Mouse (Mus musculus) heart, adult 2 months (tissue): ENCODE results near the gene Ptprq.

Experiments used
- CTCF ChIP-seq: fragments of 200-600 bp; IDR thresholded peaks from 2 replicates; pipeline ENCODE4 v1.8.1; 2022; ENCODE audit warnings: antibody characterized with exemption, mild to moderate bottlenecking, moderate library complexity
- EP300 ChIP-seq: fragments of 200-500 bp; IDR thresholded peaks from 2 replicates; pipeline ENCODE4 v1.6.1; 2011; ENCODE audit warnings: low read depth, low read length, control low read depth; ENCODE audit not compliant: insufficient read depth
- POLR2A ChIP-seq: fragments of 200-500 bp; IDR thresholded peaks from 2 replicates; pipeline ENCODE4 v1.6.1; 2011; ENCODE audit warnings: mild to moderate bottlenecking, low read depth, low read length, control low read depth; ENCODE audit not compliant: insufficient read depth

- TF ChIP-seq CTCF: no peak
- TF ChIP-seq EP300: no peak
- no peak for TF ChIP-seq POLR2A
Observed at GRCm38 (mm10) chr10:107486770-107487169, 233.1 kb downstream of the Ptprq start.
